In the genomic region with DNA sequence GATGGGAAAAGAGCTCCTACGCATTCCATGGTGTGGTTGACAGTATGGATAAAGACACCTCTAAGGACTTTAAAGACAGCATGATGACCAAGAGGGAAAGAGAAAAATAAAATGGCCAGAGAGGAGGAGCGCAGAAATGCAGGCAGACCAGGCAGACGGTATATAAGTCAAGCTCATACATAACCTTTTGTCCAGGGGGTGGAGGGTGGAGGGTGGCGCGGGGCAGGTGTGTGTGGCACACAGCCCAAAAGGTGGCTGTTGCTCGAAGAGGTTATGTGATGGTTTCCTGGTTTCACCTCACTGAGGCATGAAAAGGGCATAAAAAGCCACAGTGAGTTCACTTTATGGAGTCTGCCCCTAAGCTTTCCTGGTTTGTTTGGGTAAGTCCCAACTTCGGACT, we compare ENCODE assay signal across 8 mouse cellular contexts. TPM values are rescaled to one million over a fixed set of nuclear protein-coding genes. Genes with fewer than 3 reads are reported as not detected.
DNase-seq lines count a peak whose midpoint lies in the region; ATAC-seq lines count a peak whose summit lies in the region.

No protein-coding gene starts in this region.

- H3K9me3 ChIP-seq in embryonic facial prominence, embryonic 12.5 days: no peaks in the 10 kb centered on the region
- no peaks in the 10 kb centered on the region for H3K9me3 ChIP-seq in embryonic facial prominence, embryonic 10.5 days
- no peaks in the 10 kb centered on the region for H3K9me3 ChIP-seq in kidney, embryonic 14.5 days (ENCODE audit: control insufficient read depth, low read length)

- no peak overlapping the region for H3K4me3 ChIP-seq in embryonic facial prominence, embryonic 12.5 days
- H3K4me3 ChIP-seq in embryonic facial prominence, embryonic 10.5 days: no peak overlapping the region; the same call in 1 of the 2 replicates
- H3K4me3 ChIP-seq in kidney, embryonic 14.5 days (ENCODE audit: low read length): no peak overlapping the region

- H3K4me2 ChIP-seq in embryonic facial prominence, embryonic 12.5 days (replicated peaks): 0 out of 2 replicates have a peak overlapping the region, but pooled peaks have one; percentile 83
- H3K4me2 ChIP-seq in kidney, embryonic 14.5 days (replicated peaks; ENCODE audit: low read depth, low read length): peak overlapping the region; percentile 10; the same call in 1 of the 2 replicates

- H3K36me3 ChIP-seq in embryonic facial prominence, embryonic 12.5 days: peaks cover 41% of the 10 kb centered on the region
- H3K36me3 ChIP-seq in embryonic facial prominence, embryonic 10.5 days (replicated peaks): peaks cover 50% of the 10 kb centered on the region
- H3K36me3 ChIP-seq in kidney, embryonic 14.5 days (ENCODE audit: control insufficient read depth, insufficient read depth, low read length): peaks cover 38% of the 10 kb centered on the region

- H3K9ac ChIP-seq in embryonic facial prominence, embryonic 12.5 days: no peak overlapping the region
- no peak overlapping the region for H3K9ac ChIP-seq in kidney, embryonic 14.5 days (ENCODE audit: low read depth, low read length)

- H3K27me3 ChIP-seq in embryonic facial prominence, embryonic 12.5 days: no peaks in the 10 kb centered on the region
- H3K27me3 ChIP-seq in embryonic facial prominence, embryonic 10.5 days (replicated peaks; ENCODE audit: low read depth, poor library complexity, severe bottlenecking): no peaks in the 10 kb centered on the region
- no peaks in the 10 kb centered on the region for H3K27me3 ChIP-seq in kidney, embryonic 14.5 days (ENCODE audit: control insufficient read depth, insufficient read depth, low read length)

- no peak for ATAC-seq in embryonic facial prominence, embryonic 12.5 days (ENCODE audit: insufficient number of reproducible peaks, insufficient read depth, low FRiP score, low TSS enrichment)
- no peak for ATAC-seq in kidney, embryonic 14.5 days (ENCODE audit: low FRiP score, low TSS enrichment)

- H3K4me1 ChIP-seq in embryonic facial prominence, embryonic 12.5 days: peaks cover 19% of the 10 kb centered on the region; the same call in 1 of the 2 replicates
- peaks cover 32% of the 10 kb centered on the region for H3K4me1 ChIP-seq in embryonic facial prominence, embryonic 10.5 days
- H3K4me1 ChIP-seq in kidney, embryonic 14.5 days (ENCODE audit: control insufficient read depth, insufficient read depth, low read length): peaks cover 6% of the 10 kb centered on the region; the same call in 1 of the 2 replicates

- H3K27ac ChIP-seq in embryonic facial prominence, embryonic 12.5 days: no peak overlapping the region
- no peak overlapping the region for H3K27ac ChIP-seq in embryonic facial prominence, embryonic 10.5 days (replicated peaks)
- H3K27ac ChIP-seq in kidney, embryonic 14.5 days (ENCODE audit: low read depth, low read length): no peak overlapping the region

- DNase-seq in embryonic facial prominence, embryonic 10.5 days (ENCODE audit: low spot score): no peak
- DNase-seq in kidney, postnatal 10 days: no peak
- peak; percentile 50 for DNase-seq in thymus, postnatal 4 days
- no peak for DNase-seq in thymus, postnatal 25 days
- no peak for DNase-seq in adrenal gland, adult 8-10 months
- DNase-seq in adrenal gland, adult 18-20 months (ENCODE audit: low spot score in 2 of 2): no peak

- WGBS in embryonic facial prominence, embryonic 12.5 days: 94% methylated on average over 7 of the region's 7 CpGs
- 95% methylated on average over 7 of the region's 7 CpGs for WGBS in embryonic facial prominence, embryonic 10.5 days
- WGBS in kidney, embryonic 14.5 days: 88% methylated on average over 7 of the region's 7 CpGs

RNA-seq across cellular contexts. Expression of gene Gtpbp2, which starts 1.7 kb away (rescaled TPM):
- 48.8 and 50.2 TPM in 2 replicates for polyA plus RNA-seq in embryonic facial prominence, embryonic 12.5 days (2016; fragmentation: Nextera tagmentation; extraction: Ambion mirVana)
- polyA plus RNA-seq in embryonic facial prominence, embryonic 10.5 days (2016; fragmentation: Nextera tagmentation; extraction: Ambion mirVana): 33.8 and 34.9 TPM in 2 replicates
- 35.6 and 36.0 TPM in 2 replicates for polyA plus RNA-seq in kidney, embryonic 14.5 days (2014; fragmentation: Nextera tagmentation; extraction: Ambion mirVana)
- 100 to 1,000 TPM in 1 of 4 experiments, 10 to 100 TPM in 3; 69.9 to 108 (median 89.8) TPM for total RNA-seq in adrenal gland, adult 8-10 months (2022)
- total RNA-seq in adrenal gland, adult 18-20 months (2021): 10 to 100 TPM; 75.8 to 79.5 TPM

RNA-seq across cellular contexts. Expression of gene Mad2l1bp, which starts 9.2 kb away (rescaled TPM):
- 33.0 and 33.7 TPM in 2 replicates for polyA plus RNA-seq in embryonic facial prominence, embryonic 12.5 days (2016; fragmentation: Nextera tagmentation; extraction: Ambion mirVana)
- polyA plus RNA-seq in embryonic facial prominence, embryonic 10.5 days (2016; fragmentation: Nextera tagmentation; extraction: Ambion mirVana): 36.6 and 41.0 TPM in 2 replicates
- polyA plus RNA-seq in kidney, embryonic 14.5 days (2014; fragmentation: Nextera tagmentation; extraction: Ambion mirVana): 34.2 and 34.6 TPM in 2 replicates
- 10 to 100 TPM; 16.5 to 22.1 (median 18.8) TPM for total RNA-seq in adrenal gland, adult 8-10 months (2022)
- total RNA-seq in adrenal gland, adult 18-20 months (2021): 10 to 100 TPM; 11.9 to 13.3 TPM

RNA-seq across cellular contexts. Expression of gene Rsph9, which starts 18.5 kb away (rescaled TPM):
- 11.7 and 12.2 TPM in 2 replicates for polyA plus RNA-seq in embryonic facial prominence, embryonic 12.5 days (2016; fragmentation: Nextera tagmentation; extraction: Ambion mirVana)
- polyA plus RNA-seq in embryonic facial prominence, embryonic 10.5 days (2016; fragmentation: Nextera tagmentation; extraction: Ambion mirVana): 9.8 and 10.2 TPM in 2 replicates
- polyA plus RNA-seq in kidney, embryonic 14.5 days (2014; fragmentation: Nextera tagmentation; extraction: Ambion mirVana): 14.4 and 14.8 TPM in 2 replicates
- 10 to 100 TPM in 3 of 4 experiments, 1 to 10 TPM in 1; 6.0 to 21.4 (median 15.3) TPM for total RNA-seq in adrenal gland, adult 8-10 months (2022)
- 10 to 100 TPM in 1 of 2 experiments, 1 to 10 TPM in 1; 8.5 to 12.2 TPM for total RNA-seq in adrenal gland, adult 18-20 months (2021)

RNA-seq across cellular contexts. Expression of gene Polh, which starts 39.9 kb away (rescaled TPM):
- polyA plus RNA-seq in embryonic facial prominence, embryonic 12.5 days (2016; fragmentation: Nextera tagmentation; extraction: Ambion mirVana): 16.3 and 16.6 TPM in 2 replicates
- polyA plus RNA-seq in embryonic facial prominence, embryonic 10.5 days (2016; fragmentation: Nextera tagmentation; extraction: Ambion mirVana): 15.1 and 15.7 TPM in 2 replicates
- 9.3 and 15.6 TPM in 2 replicates for polyA plus RNA-seq in kidney, embryonic 14.5 days (2014; fragmentation: Nextera tagmentation; extraction: Ambion mirVana)
- 10 to 100 TPM; 37.5 to 44.0 (median 40.7) TPM for total RNA-seq in adrenal gland, adult 8-10 months (2022)
- 10 to 100 TPM; 20.4 to 45.3 TPM for total RNA-seq in adrenal gland, adult 18-20 months (2021)

RNA-seq across cellular contexts. Expression of gene Xpo5, which starts 40.0 kb away (rescaled TPM):
- polyA plus RNA-seq in embryonic facial prominence, embryonic 12.5 days (2016; fragmentation: Nextera tagmentation; extraction: Ambion mirVana): 56.3 and 57.3 TPM in 2 replicates
- polyA plus RNA-seq in embryonic facial prominence, embryonic 10.5 days (2016; fragmentation: Nextera tagmentation; extraction: Ambion mirVana): 72.7 and 77.6 TPM in 2 replicates
- 36.6 and 61.5 TPM in 2 replicates for polyA plus RNA-seq in kidney, embryonic 14.5 days (2014; fragmentation: Nextera tagmentation; extraction: Ambion mirVana)
- 10 to 100 TPM; 70.8 to 95.4 (median 74.0) TPM for total RNA-seq in adrenal gland, adult 8-10 months (2022)
- 10 to 100 TPM; 45.7 to 85.4 TPM for total RNA-seq in adrenal gland, adult 18-20 months (2021)
